Mouse (Mus musculus): ENCODE data around the gene Acp7. TPM values are rescaled to one million over a fixed set of nuclear protein-coding genes. Genes with fewer than 3 reads are reported as not detected.

Gene Acp7
- total and polyA plus RNA-seq, 3 experiments: not detected

DNA sequence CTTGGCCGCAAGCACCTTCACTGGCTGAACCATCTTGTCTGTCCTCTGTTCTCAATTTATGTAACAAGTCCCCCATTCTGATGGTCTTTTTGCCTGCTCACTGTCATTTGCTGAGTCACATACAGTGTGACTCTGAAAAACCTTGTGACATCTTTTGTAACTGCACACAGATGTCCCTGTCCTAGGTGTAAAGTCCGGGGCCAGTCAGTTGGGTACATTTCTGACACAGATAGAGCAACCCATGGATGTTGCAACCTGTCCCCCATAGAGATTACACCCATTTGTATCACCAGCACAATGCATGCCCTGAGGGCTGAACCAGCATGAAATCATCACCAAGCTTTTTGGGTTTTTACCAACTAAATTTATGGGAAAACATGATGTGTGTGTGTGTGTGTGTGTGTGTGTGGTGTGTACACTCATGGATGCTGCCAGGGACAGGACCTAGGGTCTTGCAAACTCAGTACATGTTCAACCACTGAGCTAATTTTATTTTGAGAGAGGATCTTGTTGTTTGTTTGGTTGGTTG lies 14.9 kb upstream of the Acp7 start:
- no peaks in the 10 kb centered on the region; a peak in 1 of 4 replicates for H3K27me3 ChIP-seq (ENCODE audit: control insufficient read depth in 1 of 2, insufficient read depth in 2 of 2, low read length in 2 of 2)
- H3K4me3 ChIP-seq (ENCODE audit: control insufficient read depth in 1 of 2, insufficient read depth in 1 of 2, low read depth in 2 of 2, low read length in 2 of 2): no peak overlapping the region
- no peak overlapping the region for H3K27ac ChIP-seq (ENCODE audit: control insufficient read depth, low read depth, low read length)
- TF ChIP-seq POLR2A (IDR thresholded peaks at IDR 0.05; ENCODE audit: control insufficient read depth in 1 of 2, insufficient read depth in 1 of 2, low read depth in 1 of 2, low read length in 2 of 2, poor library complexity in 1 of 2) (no peak), SMC3 (IDR thresholded peaks at IDR 0.05; ENCODE audit: low read depth, low read length) (no peak), NRF1 (IDR thresholded peaks at IDR 0.05; ENCODE audit: insufficient read depth, low read depth, low read length, poor library complexity, severe bottlenecking) (no peak), POLR2AphosphoS5 (IDR thresholded peaks at IDR 0.05; ENCODE audit: borderline replicate concordance, low read depth, low read length) (no peak), TAL1 (IDR thresholded peaks at IDR 0.05; ENCODE audit: low read length) (no peak), MXI1 (IDR thresholded peaks at IDR 0.05; ENCODE audit: low read depth, low read length) (no peak), USF2 (IDR thresholded peaks at IDR 0.05; ENCODE audit: borderline replicate concordance in 1 of 2, insufficient read depth in 1 of 2, low read depth in 1 of 2, low read length in 2 of 2) (no peak), MEF2A (IDR thresholded peaks at IDR 0.05; ENCODE audit: extremely low read depth, insufficient replicate concordance, low read depth, low read length, poor library complexity, severe bottlenecking) (no peak), SIN3A (IDR thresholded peaks at IDR 0.05; ENCODE audit: low read length) (no peak), ZNF384 (IDR thresholded peaks at IDR 0.05; ENCODE audit: low read depth, low read length) (no peak), JUND (IDR thresholded peaks at IDR 0.05; ENCODE audit: low read depth, low read length) (no peak), RCOR1 (IDR thresholded peaks at IDR 0.05; ENCODE audit: low read depth, low read length) (no peak), MAFK (IDR thresholded peaks at IDR 0.05; ENCODE audit: borderline replicate concordance, low read depth, low read length) (no peak), MYB (IDR thresholded peaks at IDR 0.05; ENCODE audit: low read depth, low read length) (no peak), USF1 (IDR thresholded peaks at IDR 0.05; ENCODE audit: low read depth, low read length) (no peak), MAX (IDR thresholded peaks at IDR 0.05; ENCODE audit: low read length) (no peak), MAZ (IDR thresholded peaks at IDR 0.05; ENCODE audit: low read depth, low read length) (no peak), ZMIZ1 (IDR thresholded peaks at IDR 0.05; ENCODE audit: low read depth, low read length) (no peak), NELFE (IDR thresholded peaks at IDR 0.05; ENCODE audit: low read depth, low read length) (no peak), HCFC1 (IDR thresholded peaks at IDR 0.05; ENCODE audit: low read depth, low read length) (no peak)
- H3K36me3 ChIP-seq (ENCODE audit: control insufficient read depth in 1 of 2, insufficient read depth in 2 of 2, low read length in 2 of 2): no peaks in the 10 kb centered on the region
- no peaks in the 10 kb centered on the region for H3K4me1 ChIP-seq (ENCODE audit: control insufficient read depth in 1 of 2, insufficient read depth in 2 of 2, low read length in 2 of 2)
- H3K9me3 ChIP-seq (replicated peaks; ENCODE audit: insufficient read depth, low read length): no peaks in the 10 kb centered on the region
- H3K9ac ChIP-seq (ENCODE audit: control insufficient read depth, low read depth, low read length, poor library complexity, severe bottlenecking): no peak overlapping the region
- H3K79me2 ChIP-seq (ENCODE audit: control insufficient read depth, insufficient read depth, low read length, poor library complexity): no peaks in the 10 kb centered on the region
- DNase-seq (ENCODE audit: low read depth, low spot score): no peak

DNA sequence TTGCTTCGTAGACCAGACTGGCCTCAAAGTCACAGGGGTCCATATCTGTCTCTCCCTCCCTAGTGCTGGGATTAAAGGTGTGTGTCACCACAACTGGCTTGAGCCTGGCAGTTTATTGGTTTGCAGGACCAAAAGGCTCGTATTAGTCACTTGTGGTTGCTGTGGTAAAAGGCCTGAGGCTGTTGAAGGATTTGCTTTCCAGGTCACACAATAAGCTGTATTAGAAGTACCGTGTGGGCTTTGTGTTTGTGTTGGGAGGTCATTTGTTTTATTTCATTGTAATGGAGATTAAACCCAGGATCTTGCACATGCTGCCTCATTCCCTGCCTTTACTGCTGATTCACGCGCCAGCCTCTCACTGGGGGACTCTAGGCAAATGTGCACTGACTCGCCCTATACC lies 14.2 kb upstream of the Acp7 start:
- Histone ChIP-seq H3K9ac (ENCODE audit: control insufficient read depth, low read depth, low read length, poor library complexity, severe bottlenecking) (no peak overlapping the region), H3K36me3 (ENCODE audit: control insufficient read depth in 1 of 2, insufficient read depth in 2 of 2, low read length in 2 of 2) (no peaks in the 10 kb centered on the region), H3K9me3 (replicated peaks; ENCODE audit: insufficient read depth, low read length) (no peaks in the 10 kb centered on the region), H3K27ac (ENCODE audit: control insufficient read depth, low read depth, low read length) (no peak overlapping the region), H3K79me2 (ENCODE audit: control insufficient read depth, insufficient read depth, low read length, poor library complexity) (no peaks in the 10 kb centered on the region), H3K4me3 (ENCODE audit: control insufficient read depth in 1 of 2, insufficient read depth in 1 of 2, low read depth in 2 of 2, low read length in 2 of 2) (no peak overlapping the region), H3K4me1 (ENCODE audit: control insufficient read depth in 1 of 2, insufficient read depth in 2 of 2, low read length in 2 of 2) (no peaks in the 10 kb centered on the region), H3K27me3 (ENCODE audit: control insufficient read depth in 1 of 2, insufficient read depth in 2 of 2, low read length in 2 of 2) (no peaks in the 10 kb centered on the region; a peak in 1 of 4 replicates)
- DNase-seq (ENCODE audit: low read depth, low spot score): no peak
- no peak for TF ChIP-seq MXI1 (IDR thresholded peaks at IDR 0.05; ENCODE audit: low read depth, low read length)
- no peak for TF ChIP-seq GATA1 (IDR thresholded peaks at IDR 0.05; ENCODE audit: low read depth, low read length)
- no peak for TF ChIP-seq ETS1 (IDR thresholded peaks at IDR 0.05; ENCODE audit: low read depth, low read length)
- no peak for TF ChIP-seq POLR2AphosphoS5 (IDR thresholded peaks at IDR 0.05; ENCODE audit: borderline replicate concordance, low read depth, low read length)
- TF ChIP-seq NRF1 (IDR thresholded peaks at IDR 0.05; ENCODE audit: insufficient read depth, low read depth, low read length, poor library complexity, severe bottlenecking): no peak
- TF ChIP-seq BHLHE40 (IDR thresholded peaks at IDR 0.05; ENCODE audit: borderline replicate concordance, low read depth, low read length): no peak
- no peak for TF ChIP-seq KAT2A (conservative IDR thresholded peaks at IDR 0.05; ENCODE audit: low read depth, low read length)
